Mouse (Mus musculus) heart, adult 2 months (tissue): ENCODE data around the gene Slco3a1.

Source experiments
- CTCF ChIP-seq: fragments of 200-600 bp; IDR thresholded peaks from 2 replicates; pipeline ENCODE4 v1.8.1; 2022; ENCODE audit warnings: antibody characterized with exemption, mild to moderate bottlenecking, moderate library complexity
- EP300 ChIP-seq: fragments of 200-500 bp; IDR thresholded peaks from 2 replicates; pipeline ENCODE4 v1.6.1; 2011; ENCODE audit warnings: low read depth, low read length, control low read depth; ENCODE audit not compliant: insufficient read depth
- POLR2A ChIP-seq: fragments of 200-500 bp; IDR thresholded peaks from 2 replicates; pipeline ENCODE4 v1.6.1; 2011; ENCODE audit warnings: mild to moderate bottlenecking, low read depth, low read length, control low read depth; ENCODE audit not compliant: insufficient read depth

DNA sequence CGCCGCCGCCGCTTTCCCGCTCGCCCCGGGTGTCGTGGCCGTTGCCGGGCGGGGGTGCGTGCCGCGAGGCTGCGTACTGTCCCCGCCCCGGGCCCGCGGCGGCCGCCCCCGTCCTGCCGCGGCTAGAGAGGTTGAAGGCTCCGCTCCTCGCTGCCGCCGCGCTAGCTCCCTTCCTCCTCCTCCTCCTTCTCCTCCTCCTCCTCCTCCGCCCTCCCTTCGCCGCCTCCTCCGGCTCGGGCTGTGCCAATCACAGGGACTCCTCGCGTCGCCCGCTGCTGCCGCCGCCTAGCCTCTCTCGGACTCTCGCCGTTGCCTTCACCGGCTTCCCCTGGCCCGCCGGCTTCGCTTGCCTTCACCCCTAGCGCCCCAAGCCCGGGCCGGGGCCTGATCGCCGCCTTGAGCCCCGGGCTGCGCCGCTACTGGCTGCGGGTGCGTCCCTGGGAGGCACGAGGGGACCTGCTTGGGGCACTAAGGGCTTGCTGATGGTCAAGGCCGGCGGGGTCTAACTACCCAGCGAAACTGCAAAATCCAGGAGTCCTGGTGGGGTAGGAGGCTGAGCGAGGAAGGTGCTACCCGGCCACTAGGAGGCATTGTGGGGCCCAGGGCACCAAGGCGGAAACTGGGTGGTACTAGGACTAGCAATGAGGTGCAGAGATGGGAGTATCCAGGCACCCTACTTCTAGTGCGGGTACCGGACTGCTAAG, at the start of gene Slco3a1:
- TF ChIP-seq CTCF (peak; percentile 62), EP300 (no peak), POLR2A (peak; percentile 59)
